Mouse (Mus musculus) liver, embryonic 11.5 days (tissue): ENCODE results near the gene Thrb. TPM values are rescaled to one million over a fixed set of nuclear protein-coding genes. Genes with fewer than 3 reads are reported as not detected.

Experiments used
- ATAC-seq: fragments of 200-750 bp; cut with Nextera tagmentation; replicated peaks from 2 replicates; pipeline ENCODE4 v1.8.0; 2017; ENCODE audit warnings: moderate number of reproducible peaks, mild to moderate bottlenecking, moderate TSS enrichment, moderate library complexity; ENCODE audit not compliant: low FRiP score
- DNase-seq: peaks from one replicate; pipeline ENCODE4 v3.0.0-alpha.2; 2017; ENCODE audit warnings: low spot score
- H3K27ac ChIP-seq: fragments of 300-500 bp; sonication (generic); 2 replicates; pipeline ENCODE4 v1.5.1; 2014; ENCODE audit warnings: mild to moderate bottlenecking, low read depth, low read length, control low read depth
- H3K27me3 ChIP-seq: fragments of 300-500 bp; sonication (generic); replicated peaks from 2 replicates; pipeline ENCODE4 v1.6.1; 2014; ENCODE audit warnings: low read length, mixed read lengths; ENCODE audit not compliant: control insufficient read depth, insufficient read depth
- H3K36me3 ChIP-seq: fragments of 300-500 bp; sonication (generic); 2 replicates; pipeline ENCODE4 v1.6.1; 2014; ENCODE audit warnings: mild to moderate bottlenecking, low read length, moderate library complexity, mixed read lengths; ENCODE audit not compliant: control insufficient read depth, insufficient read depth
- H3K4me1 ChIP-seq: fragments of 300-500 bp; sonication (generic); replicated peaks from 2 replicates; pipeline ENCODE4 v1.6.1; 2014; ENCODE audit warnings: low read length, mixed read lengths; ENCODE audit not compliant: control insufficient read depth, insufficient read depth
- H3K4me2 ChIP-seq: fragments of 300-500 bp; sonication (generic); 2 replicates; pipeline ENCODE4 v1.6.1; 2014; ENCODE audit warnings: mild to moderate bottlenecking, control low read depth, moderate library complexity
- H3K4me3 ChIP-seq: fragments of 300-500 bp; sonication (generic); 2 replicates; pipeline ENCODE4 v1.5.1; 2014; ENCODE audit warnings: low read depth, low read length, control low read depth
- H3K9ac ChIP-seq: fragments of 300-500 bp; sonication (generic); 2 replicates; pipeline ENCODE4 v1.6.1; 2014; ENCODE audit warnings: low read depth, low read length, control low read depth
- H3K9me3 ChIP-seq: fragments of 300-500 bp; sonication (generic); 2 replicates; pipeline ENCODE4 v1.6.1; 2016; ENCODE audit warnings: low read length, inconsistent platforms, mixed read lengths; ENCODE audit not compliant: control insufficient read depth
- WGBS: fragments of 180-500 bp; shearing (Covaris S2); extraction: QIAGEN DNeasy Blood & Tissue Kit; methylation state at CpG from one replicate; pipeline ENCODE4 v1.1.7; 2014; 5-methylcytosine and 5-hydroxymethylcytosine counted together
- polyA plus RNA-seq: library from polyadenylated mRNA; unstranded; fragments of >200 nt; fragmentation: Nextera tagmentation; extraction: Ambion mirVana; gene quantifications from 2 replicates; pipeline ENCODE4 v1.2.1, GENCODE M21; 2014

Thrb gene
- polyA plus RNA-seq, 1 experiment from 2014 or later = 1.7 TPM

GRCm38 (mm10) chr14:17659031-17659430 is 1.0 kb upstream of the Thrb start:
- WGBS = under 1% methylated on average over 9 of the region's 10 CpGs
- Histone ChIP-seq H3K4me1 (no peaks in the 10 kb centered on the region), H3K4me2 (peak overlapping the region; percentile 88), H3K27ac (no peak overlapping the region), H3K36me3 (no peaks in the 10 kb centered on the region), H3K4me3 (peak overlapping the region; percentile 28; the same call in 1 of the 2 replicates), H3K9me3 (no peaks in the 10 kb centered on the region), H3K27me3 (peaks cover 35% of the 10 kb centered on the region), H3K9ac (no peak overlapping the region)
- peak; percentile 43 for DNase-seq
- no peak for ATAC-seq

GRCm38 (mm10) chr14:17660329-17661099 is 453 bp downstream of the Thrb start:
- no peaks in the 10 kb centered on the region for H3K9me3 ChIP-seq
- peaks cover 35% of the 10 kb centered on the region for H3K27me3 ChIP-seq
- ATAC-seq (peak; percentile 86), DNase-seq (peak; percentile 72)
- H3K36me3 ChIP-seq = no peaks in the 10 kb centered on the region
- H3K9ac ChIP-seq = peak overlapping the region; percentile 55; the same call in 1 of the 2 replicates
- H3K27ac ChIP-seq = no peak overlapping the region
- under 1% methylated on average over 80 of the region's 82 CpGs for WGBS
- peak overlapping the region; percentile 88 for H3K4me2 ChIP-seq
- H3K4me3 ChIP-seq = peak overlapping the region; percentile 62
- H3K4me1 ChIP-seq = no peaks in the 10 kb centered on the region

- ATAC-seq (peak; percentile 30; the same call in 1 of the 2 replicates), DNase-seq (no peak)
- Histone ChIP-seq H3K4me1 (no peaks in the 10 kb centered on the region), H3K4me2 (peak overlapping the region; percentile 88), H3K27me3 (peaks cover 35% of the 10 kb centered on the region), H3K9me3 (no peaks in the 10 kb centered on the region), H3K9ac (peak overlapping the region; percentile 55; the same call in 1 of the 2 replicates), H3K36me3 (no peaks in the 10 kb centered on the region), H3K4me3 (peak overlapping the region; percentile 62), H3K27ac (no peak overlapping the region)
- WGBS = 1% methylated on average over 16 of the region's 16 CpGs
Observed at GRCm38 (mm10) chr14:17661100-17661521, 1.1 kb downstream of the Thrb start.

GRCm38 (mm10) chr14:17662087-17662486 is 2.0 kb downstream of the Thrb start:
- no peak for DNase-seq
- 46% methylated on average over 5 of the region's 5 CpGs for WGBS
- H3K4me3 ChIP-seq = no peak overlapping the region
- H3K9me3 ChIP-seq = no peaks in the 10 kb centered on the region
- no peak for ATAC-seq
- H3K27me3 ChIP-seq = peaks cover 35% of the 10 kb centered on the region
- no peak overlapping the region for H3K4me2 ChIP-seq
- H3K9ac ChIP-seq = no peak overlapping the region
- H3K36me3 ChIP-seq = no peaks in the 10 kb centered on the region
- H3K27ac ChIP-seq = no peak overlapping the region
- H3K4me1 ChIP-seq = no peaks in the 10 kb centered on the region

- no peaks in the 10 kb centered on the region for H3K9me3 ChIP-seq
- no peaks in the 10 kb centered on the region for H3K36me3 ChIP-seq
- H3K4me1 ChIP-seq = no peaks in the 10 kb centered on the region
- no peak for DNase-seq
- H3K4me2 ChIP-seq = no peak overlapping the region
- no peak overlapping the region for H3K27ac ChIP-seq
- ATAC-seq = no peak
- no peak overlapping the region for H3K4me3 ChIP-seq
- H3K27me3 ChIP-seq = no peaks in the 10 kb centered on the region
- WGBS = 87% methylated on average over 1 of the region's 1 CpGs
- H3K9ac ChIP-seq = no peak overlapping the region
Observed at GRCm38 (mm10) chr14:17674335-17674734, 14.3 kb downstream of the Thrb start.

- DNase-seq = no peak
- 63% methylated on average over 3 of the region's 3 CpGs for WGBS
Observed at GRCm38 (mm10) chr14:17675214-17675613, 15.2 kb downstream of the Thrb start.

GRCm38 (mm10) chr14:17681479-17681878 is 21.4 kb downstream of the Thrb start:
- no peak overlapping the region for H3K9ac ChIP-seq
- H3K27ac ChIP-seq = no peak overlapping the region
- no peaks in the 10 kb centered on the region for H3K36me3 ChIP-seq
- H3K27me3 ChIP-seq = no peaks in the 10 kb centered on the region
- H3K4me2 ChIP-seq = no peak overlapping the region
- DNase-seq (no peak), ATAC-seq (no peak)
- no peaks in the 10 kb centered on the region for H3K4me1 ChIP-seq
- H3K9me3 ChIP-seq = no peaks in the 10 kb centered on the region
- H3K4me3 ChIP-seq = no peak overlapping the region

More at GRCm38 (mm10) chr14:17675214-17675613, 15.2 kb downstream of the Thrb start:
- no peak for ATAC-seq
- H3K4me2 ChIP-seq = no peak overlapping the region
- no peak overlapping the region for H3K4me3 ChIP-seq
- H3K4me1 ChIP-seq = no peaks in the 10 kb centered on the region
- H3K36me3 ChIP-seq = no peaks in the 10 kb centered on the region
- H3K27me3 ChIP-seq = no peaks in the 10 kb centered on the region
- H3K27ac ChIP-seq = no peak overlapping the region
- H3K9me3 ChIP-seq = no peaks in the 10 kb centered on the region
- H3K9ac ChIP-seq = no peak overlapping the region

- DNase-seq (no peak), ATAC-seq (no peak)
- no peak overlapping the region for H3K4me2 ChIP-seq
- no peak overlapping the region for H3K27ac ChIP-seq
- H3K36me3 ChIP-seq = no peaks in the 10 kb centered on the region
- no peaks in the 10 kb centered on the region for H3K4me1 ChIP-seq
- H3K4me3 ChIP-seq = no peak overlapping the region
- 59% methylated on average over 1 of the region's 1 CpGs for WGBS
- H3K9ac ChIP-seq = no peak overlapping the region
- no peaks in the 10 kb centered on the region for H3K27me3 ChIP-seq
- H3K9me3 ChIP-seq = no peaks in the 10 kb centered on the region
Observed at GRCm38 (mm10) chr14:17684881-17685280, 24.8 kb downstream of the Thrb start.

- Histone ChIP-seq H3K4me3 (no peak overlapping the region), H3K27ac (no peak overlapping the region), H3K9ac (no peak overlapping the region), H3K27me3 (no peaks in the 10 kb centered on the region), H3K4me2 (no peak overlapping the region), H3K36me3 (no peaks in the 10 kb centered on the region), H3K4me1 (no peaks in the 10 kb centered on the region), H3K9me3 (no peaks in the 10 kb centered on the region)
- ATAC-seq (no peak), DNase-seq (no peak)
- 87% methylated on average over 3 of the region's 3 CpGs for WGBS
Observed at GRCm38 (mm10) chr14:17685491-17685890, 25.4 kb downstream of the Thrb start.
